Mouse (Mus musculus): ENCODE measurements around the gene Trim38. TPM values are rescaled to one million over a fixed set of nuclear protein-coding genes. Genes with fewer than 3 reads are reported as not detected.

Trim38 gene
- polyA plus RNA-seq, 1 experiment from 2014 or later, result 0.18 TPM

Small RNA genes within 50 kb of the gene (microRNA-seq; reads per million reads assigned to microRNA genes)
- gene Gm44314 (ENCODE audit: borderline number of aligned reads) (not detected), gene Gm44484 (ENCODE audit: borderline number of aligned reads) (not detected)

Other genes starting within 250 kb of the Trim38 start
- 3.5 and 5.0 TPM in 2 replicates for gene Hist1h4h, start 238.9 kb upstream of the Trim38 start, polyA plus RNA-seq (2014; fragmentation: Nextera tagmentation; extraction: Ambion mirVana)
- gene Hist1h2af, start 236.0 kb upstream of the Trim38 start, polyA plus RNA-seq (2014; fragmentation: Nextera tagmentation; extraction: Ambion mirVana), result 7.8 and 7.9 TPM in 2 replicates
- 6.1 and 7.8 TPM in 2 replicates for gene Hist1h3g, start 234.5 kb upstream of the Trim38 start, polyA plus RNA-seq (2014; fragmentation: Nextera tagmentation; extraction: Ambion mirVana)
- gene Hist1h2bh, start 226.5 kb upstream of the Trim38 start, polyA plus RNA-seq (2014; fragmentation: Nextera tagmentation; extraction: Ambion mirVana), result 0.67 and 1.3 TPM in 2 replicates
- gene Hist1h3f, start 225.9 kb upstream of the Trim38 start, polyA plus RNA-seq (2014; fragmentation: Nextera tagmentation; extraction: Ambion mirVana), result 1.2 and 1.5 TPM in 2 replicates
- gene Hist1h4f, start 218.3 kb upstream of the Trim38 start, polyA plus RNA-seq (2014; fragmentation: Nextera tagmentation; extraction: Ambion mirVana), result 1.3 TPM in 1 of 2 replicates, not detected in the other
- gene Hist1h1d, start 216.7 kb upstream of the Trim38 start, polyA plus RNA-seq (2014; fragmentation: Nextera tagmentation; extraction: Ambion mirVana), result 0.53 and 0.71 TPM in 2 replicates
- 9.0 and 12.1 TPM in 2 replicates for gene Hist1h3e, start 207.5 kb upstream of the Trim38 start, polyA plus RNA-seq (2014; fragmentation: Nextera tagmentation; extraction: Ambion mirVana)
- gene Hist1h2ae, start 198.7 kb upstream of the Trim38 start, polyA plus RNA-seq (2014; fragmentation: Nextera tagmentation; extraction: Ambion mirVana), result 78.4 and 99.4 TPM in 2 replicates
- 8.4 and 8.6 TPM in 2 replicates for gene Hist1h2bg, start 198.5 kb upstream of the Trim38 start, polyA plus RNA-seq (2014; fragmentation: Nextera tagmentation; extraction: Ambion mirVana)
- gene Hist1h2bf, start 195.7 kb upstream of the Trim38 start, polyA plus RNA-seq (2014; fragmentation: Nextera tagmentation; extraction: Ambion mirVana), result 4.1 and 4.9 TPM in 2 replicates
- 2.1 and 3.8 TPM in 2 replicates for gene Hist1h2ad, start 195.5 kb upstream of the Trim38 start, polyA plus RNA-seq (2014; fragmentation: Nextera tagmentation; extraction: Ambion mirVana)
- gene Hist1h3d, start 194.2 kb upstream of the Trim38 start, polyA plus RNA-seq (2014; fragmentation: Nextera tagmentation; extraction: Ambion mirVana), result 10.2 and 11.3 TPM in 2 replicates
- gene Hist1h4d, start 188.3 kb upstream of the Trim38 start, polyA plus RNA-seq (2014; fragmentation: Nextera tagmentation; extraction: Ambion mirVana), result 115 and 122 TPM in 2 replicates
- 2.1 and 3.1 TPM in 2 replicates for gene Hist1h2be, start 148.8 kb upstream of the Trim38 start, polyA plus RNA-seq (2014; fragmentation: Nextera tagmentation; extraction: Ambion mirVana)
- 23.0 and 24.4 TPM in 2 replicates for gene Hist1h1e, start 147.4 kb upstream of the Trim38 start, polyA plus RNA-seq (2014; fragmentation: Nextera tagmentation; extraction: Ambion mirVana)
- 1.4 and 2.2 TPM in 2 replicates for gene Hist1h2ac, start 86.0 kb upstream of the Trim38 start, polyA plus RNA-seq (2014; fragmentation: Nextera tagmentation; extraction: Ambion mirVana)
- 25.1 and 27.3 TPM in 2 replicates for gene Hist1h2bc, start 85.7 kb upstream of the Trim38 start, polyA plus RNA-seq (2014; fragmentation: Nextera tagmentation; extraction: Ambion mirVana)
- not detected in 2 replicates for gene Hist1h1t, start 74.1 kb upstream of the Trim38 start, polyA plus RNA-seq (2014; fragmentation: Nextera tagmentation; extraction: Ambion mirVana)
- 6.1 TPM in 2 replicates for gene Hist1h4c, start 71.5 kb upstream of the Trim38 start, polyA plus RNA-seq (2014; fragmentation: Nextera tagmentation; extraction: Ambion mirVana)
- gene Hfe, start 59.1 kb upstream of the Trim38 start, polyA plus RNA-seq (2014; fragmentation: Nextera tagmentation; extraction: Ambion mirVana), result 4.3 and 4.6 TPM in 2 replicates
- gene Hist1h1c, start 31.1 kb upstream of the Trim38 start, polyA plus RNA-seq (2014; fragmentation: Nextera tagmentation; extraction: Ambion mirVana), result 18.8 and 19.7 TPM in 2 replicates
- 15.5 and 18.1 TPM in 2 replicates for gene Hist1h3c, start 24.3 kb upstream of the Trim38 start, polyA plus RNA-seq (2014; fragmentation: Nextera tagmentation; extraction: Ambion mirVana)
- gene Hist1h2bb, start 23.2 kb upstream of the Trim38 start, polyA plus RNA-seq (2014; fragmentation: Nextera tagmentation; extraction: Ambion mirVana), result 2.6 and 2.9 TPM in 2 replicates
- 48.1 and 54.7 TPM in 2 replicates for gene Hist1h2ab, start 18.8 kb upstream of the Trim38 start, polyA plus RNA-seq (2014; fragmentation: Nextera tagmentation; extraction: Ambion mirVana)
- 8.3 and 10.5 TPM in 2 replicates for gene Hist1h3b, start 17.6 kb upstream of the Trim38 start, polyA plus RNA-seq (2014; fragmentation: Nextera tagmentation; extraction: Ambion mirVana)
- 7.4 and 10.1 TPM in 2 replicates for gene Hist1h4b, start 12.9 kb upstream of the Trim38 start, polyA plus RNA-seq (2014; fragmentation: Nextera tagmentation; extraction: Ambion mirVana)
- gene Hist1h4a, start 8.7 kb upstream of the Trim38 start, polyA plus RNA-seq (2014; fragmentation: Nextera tagmentation; extraction: Ambion mirVana), result not detected in 2 replicates
- gene Hist1h3a, start 7.5 kb upstream of the Trim38 start, polyA plus RNA-seq (2014; fragmentation: Nextera tagmentation; extraction: Ambion mirVana), result 4.0 and 4.3 TPM in 2 replicates
- 4.5 and 5.0 TPM in 2 replicates for gene Hist1h1a, start 6.2 kb upstream of the Trim38 start, polyA plus RNA-seq (2014; fragmentation: Nextera tagmentation; extraction: Ambion mirVana)
- gene Slc17a2, start 37.1 kb downstream of the Trim38 start, polyA plus RNA-seq (2014; fragmentation: Nextera tagmentation; extraction: Ambion mirVana), result not detected in 2 replicates
- gene Slc17a3, start 69.5 kb downstream of the Trim38 start, polyA plus RNA-seq (2014; fragmentation: Nextera tagmentation; extraction: Ambion mirVana), result not detected in 2 replicates
- not detected in 2 replicates for gene Slc17a1, start 97.8 kb downstream of the Trim38 start, polyA plus RNA-seq (2014; fragmentation: Nextera tagmentation; extraction: Ambion mirVana)
- gene Slc17a4, start 145.1 kb downstream of the Trim38 start, polyA plus RNA-seq (2014; fragmentation: Nextera tagmentation; extraction: Ambion mirVana), result not detected in 2 replicates
- gene Hist1h2ba, start 164.2 kb downstream of the Trim38 start, polyA plus RNA-seq (2014; fragmentation: Nextera tagmentation; extraction: Ambion mirVana), result not detected in 2 replicates
- not detected in 2 replicates for gene Hist1h2aa, start 164.5 kb downstream of the Trim38 start, polyA plus RNA-seq (2014; fragmentation: Nextera tagmentation; extraction: Ambion mirVana)
- 0.14 TPM in 1 of 2 replicates, not detected in the other for gene Scgn, start 221.3 kb downstream of the Trim38 start, polyA plus RNA-seq (2014; fragmentation: Nextera tagmentation; extraction: Ambion mirVana)